Mouse (Mus musculus) G1E-ER4 (cell line): ENCODE results near the gene Gtse1. TPM values are rescaled to one million over a fixed set of nuclear protein-coding genes. Genes with fewer than 3 reads are reported as not detected.

Experiments
- GATA1 ChIP-seq: IDR thresholded peaks from one replicate; pipeline ENCODE4 v1.8.0; 2012; ENCODE audit warnings: low read length, inconsistent platforms
- polyA plus RNA-seq: library from polyadenylated mRNA; stranded (reverse); fragments of >175 nt; gene quantifications from 2 replicates; pipeline ENCODE4 v1.2.3, GENCODE M21; 2012

Gene Gtse1
- polyA plus RNA-seq, 1 experiment = 87.8 TPM

DNA sequence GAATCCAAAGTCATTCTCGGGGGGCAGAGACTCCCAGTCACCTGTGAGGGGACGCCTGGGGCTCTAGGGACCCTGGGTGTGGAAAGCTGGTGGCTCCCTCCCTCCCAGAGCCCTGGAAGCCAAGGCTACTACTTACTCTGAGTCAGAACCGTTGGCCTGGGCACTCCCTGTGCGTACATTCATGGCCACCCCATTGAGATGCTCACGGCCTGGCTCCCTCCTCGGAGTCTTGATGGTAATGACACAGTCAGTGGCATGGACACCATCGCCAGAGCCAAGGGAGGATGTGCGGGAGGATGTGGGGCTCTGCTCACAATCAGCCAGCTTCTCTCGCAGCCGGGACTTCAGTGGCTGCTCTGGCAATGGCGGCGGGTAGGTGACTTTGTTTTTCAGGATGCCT is 41.3 kb downstream of the Gtse1 start:
- TF ChIP-seq GATA1 = no peak

DNA sequence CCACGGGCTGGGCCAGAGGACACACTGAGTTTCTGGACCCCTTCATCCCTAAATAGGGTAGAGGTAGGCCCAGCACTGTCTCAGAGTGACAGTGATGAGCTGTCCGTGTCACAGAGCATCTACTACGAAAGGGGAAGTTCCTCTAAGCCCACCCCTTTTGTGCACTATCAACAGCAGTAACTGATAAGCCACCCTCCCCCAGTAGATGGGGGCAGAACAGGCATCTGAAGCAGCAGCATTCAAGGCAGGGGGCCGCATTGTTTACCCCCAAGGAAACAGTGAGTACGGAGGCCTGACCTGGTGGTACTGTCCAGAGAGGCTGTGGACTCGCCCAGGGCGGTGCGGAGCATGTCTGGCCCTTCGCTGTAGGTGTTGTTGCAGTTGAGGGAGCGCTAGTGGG is 43.0 kb downstream of the Gtse1 start:
- peak; percentile 30 for TF ChIP-seq GATA1

DNA sequence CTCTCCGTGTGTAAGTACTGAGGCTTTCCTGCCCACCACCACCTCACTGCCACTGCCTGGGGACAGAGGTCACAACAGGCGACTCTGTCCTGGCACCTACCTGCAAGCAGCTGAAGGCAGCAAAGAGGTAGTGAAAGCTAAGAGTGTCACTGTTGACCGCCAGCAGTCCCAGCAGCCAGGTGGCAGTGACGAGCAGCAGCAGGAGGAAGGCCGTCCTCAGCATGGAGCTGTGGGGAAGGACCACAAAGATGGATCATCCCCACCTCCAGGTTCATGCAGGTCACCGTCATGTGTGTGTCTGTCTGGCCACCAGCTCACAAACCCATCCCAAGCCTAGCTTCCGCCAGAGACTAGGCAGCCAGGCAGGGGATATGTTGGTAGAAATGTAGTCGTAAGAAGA is 44.3 kb downstream of the Gtse1 start:
- TF ChIP-seq GATA1 = no peak

DNA sequence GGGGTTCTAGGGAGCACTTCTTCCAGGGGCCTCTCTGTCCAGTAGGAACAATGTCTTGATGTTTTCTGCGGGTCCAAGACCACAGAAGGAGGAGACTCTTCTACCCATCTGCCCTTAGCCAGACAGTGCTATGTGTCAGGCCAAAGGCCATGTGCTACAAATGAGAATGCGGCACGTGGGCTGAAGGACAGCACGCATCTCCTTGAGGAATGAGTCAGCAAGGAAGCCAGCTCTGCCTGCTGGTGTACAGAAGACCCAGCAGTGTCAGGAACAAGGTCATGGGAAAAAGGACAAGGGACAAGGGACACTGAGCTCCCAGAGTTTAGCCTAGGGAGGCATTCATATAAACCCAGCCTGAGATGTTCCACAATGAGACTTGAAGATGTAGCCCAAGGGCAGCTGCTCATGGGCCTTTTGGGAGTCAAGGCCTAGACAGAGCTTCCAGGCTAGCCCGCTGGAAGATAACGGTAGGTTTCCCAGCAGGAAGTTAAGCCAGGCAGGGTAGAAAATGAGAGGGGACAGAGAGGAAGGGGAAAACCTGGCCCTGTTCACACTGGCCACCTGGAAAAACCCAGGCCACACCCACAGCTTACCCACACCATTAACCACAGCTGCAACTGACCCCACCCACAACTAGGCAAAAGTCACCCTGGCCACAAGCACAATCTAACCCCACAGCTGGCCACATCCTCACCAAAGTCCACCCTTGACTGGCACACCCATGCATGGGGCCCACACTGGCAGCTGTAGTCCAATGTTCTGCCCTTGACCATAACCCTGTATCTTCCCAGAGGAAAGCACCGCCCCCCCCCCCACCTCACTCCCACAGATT is 49.3 kb downstream of the Gtse1 start:
- no peak for TF ChIP-seq GATA1

DNA sequence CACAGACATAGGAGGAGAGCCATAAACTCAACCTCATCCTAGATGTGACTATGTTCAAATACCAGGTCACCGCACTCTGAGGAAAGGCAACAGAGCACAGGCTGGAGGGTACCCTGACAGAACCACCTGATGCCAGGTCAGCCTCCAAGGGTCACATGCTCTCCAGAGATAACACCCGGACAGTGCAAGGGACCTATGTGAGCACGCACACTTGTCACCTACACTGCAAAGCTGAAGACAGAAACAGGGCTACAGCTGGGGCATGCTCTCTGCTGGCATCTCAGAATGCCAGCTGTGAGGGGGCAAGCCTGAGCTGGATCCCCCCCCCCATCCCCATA is 49.9 kb downstream of the Gtse1 start:
- no peak for TF ChIP-seq GATA1

DNA sequence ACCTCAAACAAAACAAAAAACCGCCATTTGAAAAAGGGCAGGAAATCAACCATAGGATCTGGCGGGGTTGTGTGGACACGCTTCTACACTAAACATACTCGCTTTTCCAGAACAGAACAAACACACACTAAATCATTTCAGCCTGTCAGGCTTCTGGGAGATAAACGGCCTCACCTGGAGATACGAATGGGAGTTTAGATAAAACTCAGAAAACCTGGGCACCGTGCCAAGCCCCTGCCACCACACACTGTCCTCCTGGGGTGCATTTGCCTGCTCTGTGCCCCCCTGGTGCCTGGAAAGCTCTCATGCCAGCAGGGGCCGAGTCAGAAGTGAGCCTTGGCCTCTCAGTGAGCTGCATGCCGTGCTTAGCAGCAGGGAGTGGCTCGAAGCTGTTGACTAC is 50.4 kb downstream of the Gtse1 start:
- no peak for TF ChIP-seq GATA1

DNA sequence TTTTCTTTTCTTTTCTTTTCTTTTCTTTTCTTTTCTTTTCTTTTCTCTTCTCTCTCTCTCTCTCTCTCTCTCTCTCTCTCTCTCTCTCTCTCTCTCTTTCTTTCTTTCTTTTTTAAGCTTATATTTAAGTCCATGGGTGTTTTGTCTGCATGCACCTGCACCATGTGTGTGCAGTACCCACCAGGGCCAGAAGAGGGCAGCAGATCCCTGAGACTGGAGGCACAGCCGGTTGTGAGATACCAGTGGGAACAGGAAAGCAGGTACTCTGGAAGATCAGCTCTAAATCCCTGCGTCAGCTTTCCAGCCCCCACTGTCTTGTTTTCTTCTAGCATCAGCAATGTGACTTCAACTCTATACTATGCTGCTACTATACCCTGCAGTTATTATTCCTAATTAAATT is 54.1 kb downstream of the Gtse1 start:
- no peak for TF ChIP-seq GATA1

DNA sequence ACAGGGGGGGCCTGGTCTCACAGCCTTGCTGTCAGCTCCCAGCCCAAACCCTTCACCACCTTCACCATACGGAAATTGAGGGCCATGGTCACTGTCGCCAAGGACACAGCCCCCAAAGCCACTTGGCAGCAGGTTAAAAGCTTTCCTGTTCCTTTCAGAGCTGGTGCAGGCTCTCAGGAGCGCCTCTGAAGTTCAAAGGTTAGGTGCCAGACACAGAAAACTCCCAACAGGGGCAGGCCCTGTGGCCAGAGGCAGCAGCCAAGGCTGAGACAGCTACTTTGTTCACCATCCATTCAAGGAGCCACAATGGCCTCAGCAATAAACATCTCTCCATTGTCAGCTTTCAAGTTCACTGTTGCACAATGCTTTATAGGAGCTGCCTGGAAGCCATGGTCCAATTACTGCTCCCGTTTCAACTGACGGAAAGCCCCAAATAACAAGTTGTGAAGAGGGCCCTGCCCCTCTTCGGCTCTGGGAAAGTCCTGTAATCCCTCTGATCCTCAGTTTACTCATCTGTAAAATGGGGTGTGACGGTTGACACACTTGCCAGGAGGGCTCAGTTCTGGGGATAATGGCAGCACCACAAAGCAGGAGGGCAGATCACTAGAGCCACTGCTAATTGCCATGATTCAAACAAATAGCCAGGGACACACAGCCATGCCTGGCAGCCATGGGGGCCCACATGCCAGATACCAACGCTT is 59.8 kb downstream of the Gtse1 start:
- no peak for TF ChIP-seq GATA1

DNA sequence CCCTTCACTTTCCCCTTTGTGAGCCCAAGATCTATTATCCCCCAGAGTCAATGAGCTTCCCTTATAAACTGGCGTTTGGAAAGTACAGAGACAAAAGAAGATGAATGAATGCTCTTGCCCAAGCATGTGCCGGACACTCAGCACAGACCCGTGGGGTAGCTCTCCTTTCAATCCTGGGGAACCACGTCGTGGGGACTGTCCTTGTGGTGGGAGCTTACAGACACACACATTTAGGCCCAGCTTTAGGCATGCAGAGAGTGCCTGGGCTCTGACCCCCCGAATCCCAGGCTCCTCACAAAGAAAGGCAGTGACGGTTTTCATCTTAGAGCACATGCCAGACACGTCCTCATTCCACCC is 60.3 kb downstream of the Gtse1 start:
- TF ChIP-seq GATA1 = no peak

DNA sequence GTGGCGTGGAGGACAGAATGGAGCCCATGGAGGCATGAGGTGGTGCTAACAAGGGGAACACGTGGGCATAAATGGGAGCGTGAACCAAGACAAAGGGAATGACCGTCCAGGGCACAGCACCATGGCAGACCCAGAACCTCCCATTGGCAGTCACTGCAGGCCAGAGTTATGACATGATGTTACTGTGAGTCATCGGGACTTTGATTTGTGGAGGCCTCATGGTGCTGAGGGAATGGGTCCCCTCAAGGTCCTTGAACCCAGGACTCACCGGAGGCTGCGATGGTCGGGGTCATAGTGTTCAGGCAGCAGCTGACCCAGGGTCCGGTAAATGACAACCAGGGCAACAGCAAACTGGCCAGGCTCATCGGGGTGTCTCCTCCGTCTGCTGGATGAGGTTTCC is 62.3 kb downstream of the Gtse1 start:
- no peak for TF ChIP-seq GATA1

Other genes starting within 250 kb of the Gtse1 start
- gene Ppara, start 124.8 kb upstream of the Gtse1 start, polyA plus RNA-seq = not detected in 2 replicates
- 14.2 and 19.5 TPM in 2 replicates for gene Cdpf1, start 48.0 kb upstream of the Gtse1 start, polyA plus RNA-seq
- gene Pkdrej, start 38.0 kb upstream of the Gtse1 start, polyA plus RNA-seq = not detected in 2 replicates
- 1.3 and 3.1 TPM in 2 replicates for gene Ttc38, start 27.4 kb upstream of the Gtse1 start, polyA plus RNA-seq
- gene Trmu, start 19.6 kb downstream of the Gtse1 start, polyA plus RNA-seq = 47.2 and 57.8 TPM in 2 replicates
- 0.39 and 0.56 TPM in 2 replicates for gene Celsr1, start 174.0 kb downstream of the Gtse1 start, polyA plus RNA-seq
- 30.9 and 33.5 TPM in 2 replicates for gene Gramd4, start 197.9 kb downstream of the Gtse1 start, polyA plus RNA-seq